Mouse (Mus musculus) brain, embryonic 14.5 days (tissue): Measurements from ENCODE around the gene Trpm8.

Experiments
- CTCF ChIP-seq: fragments of 200-500 bp; IDR thresholded peaks from 2 replicates; pipeline ENCODE4 v1.5.1; 2012; ENCODE audit warnings: inconsistent platforms, mild to moderate bottlenecking, moderate library complexity, borderline replicate concordance; ENCODE audit not compliant: insufficient read depth, insufficient read length; ENCODE audit errors: extremely low read depth
- POLR2A ChIP-seq: fragments of 200-500 bp; IDR thresholded peaks from 2 replicates; pipeline ENCODE4 v1.6.1; 2012; ENCODE audit warnings: mild to moderate bottlenecking, inconsistent platforms, borderline replicate concordance; ENCODE audit not compliant: poor library complexity, insufficient read depth, insufficient read length, severe bottlenecking; ENCODE audit errors: extremely low read depth

- TF ChIP-seq POLR2A (no peak), CTCF (no peak)
These were observed 13.1 kb upstream of the Trpm8 start for GRCm38 (mm10) chr1:88264237-88264868.
